Mouse (Mus musculus): ENCODE measurements around the gene Mybpc3.
"Not testable (repeated sequence)": the region's sequence is repeated elsewhere in the genome, so short reads cannot be mapped to it uniquely, and the experiment has no call there.

Gene Mybpc3

DNA sequence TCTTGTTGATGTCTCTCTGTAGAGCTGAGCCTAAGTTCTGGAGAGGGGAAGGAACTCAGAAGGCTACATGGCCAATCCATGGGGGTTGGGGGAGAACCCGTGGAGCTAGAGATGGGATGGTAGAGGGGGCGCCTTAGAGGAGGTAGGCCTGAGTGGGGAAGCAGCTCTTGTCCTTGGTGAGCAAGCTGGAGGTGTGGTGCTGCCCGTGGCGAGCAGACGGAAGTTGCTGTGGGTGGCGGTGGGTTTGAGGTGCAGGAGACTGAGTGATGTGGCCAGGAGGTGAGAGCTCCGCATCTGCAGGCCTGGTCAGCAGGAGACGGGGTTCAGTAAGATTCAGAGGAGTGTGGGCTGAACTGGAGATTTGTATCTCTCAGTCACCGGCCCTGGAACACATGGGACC, 30.5 kb upstream of the Mybpc3 start:
- DNase-seq (ENCODE audit: low spot score), result no peak

GRCm38 (mm10) chr2:91088987-91089386, 29.0 kb upstream of the Mybpc3 start:
- DNase-seq (ENCODE audit: low spot score), result no peak

DNA sequence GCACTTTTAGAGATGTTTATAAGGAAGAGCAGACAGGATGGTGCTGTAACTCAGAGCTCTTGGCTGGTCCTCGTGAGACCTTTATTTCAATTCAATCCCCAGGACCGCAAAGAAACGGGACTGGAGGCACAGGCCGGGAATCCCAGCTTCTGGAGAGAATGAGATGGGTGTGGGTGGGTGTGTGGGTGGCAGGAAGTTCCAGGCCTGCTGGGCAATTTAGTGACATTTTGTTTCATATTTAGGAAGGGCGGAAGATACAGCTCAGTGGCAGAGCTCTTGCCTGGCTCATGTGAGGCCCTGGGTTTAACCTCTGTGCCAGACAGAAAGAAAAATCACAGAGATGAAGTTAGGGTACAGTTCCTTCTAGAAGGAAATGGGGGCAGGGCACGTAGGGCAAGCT, 27.7 kb upstream of the Mybpc3 start:
- no peak for DNase-seq (ENCODE audit: low spot score)

DNA sequence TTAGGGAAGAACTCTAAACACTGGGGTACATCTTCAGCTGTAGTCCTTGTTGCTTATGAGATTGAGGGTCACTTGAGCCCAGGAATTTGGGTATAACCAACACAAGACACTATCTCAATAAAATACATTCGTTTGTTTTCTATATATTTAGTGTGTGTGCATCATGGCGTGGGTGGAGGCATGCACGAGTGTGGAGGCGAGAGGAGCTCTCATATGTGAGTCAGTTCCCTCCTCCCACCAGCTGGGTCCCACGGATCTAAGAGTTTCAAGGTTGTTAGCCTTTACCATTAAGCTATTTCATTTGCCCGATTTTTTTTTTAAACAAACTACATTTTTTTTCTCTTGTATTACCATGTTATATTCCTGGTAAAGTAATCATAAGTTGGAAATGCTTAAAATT, 27.1 kb upstream of the Mybpc3 start:
- no peak for DNase-seq (ENCODE audit: low spot score)

- DNase-seq (ENCODE audit: low spot score), result peak; percentile 67
Observed at GRCm38 (mm10) chr2:91096524-91096923, 21.4 kb upstream of the Mybpc3 start.

- DNase-seq (ENCODE audit: low spot score), result no peak
Observed at GRCm38 (mm10) chr2:91097015-91097414, 20.9 kb upstream of the Mybpc3 start.

DNA sequence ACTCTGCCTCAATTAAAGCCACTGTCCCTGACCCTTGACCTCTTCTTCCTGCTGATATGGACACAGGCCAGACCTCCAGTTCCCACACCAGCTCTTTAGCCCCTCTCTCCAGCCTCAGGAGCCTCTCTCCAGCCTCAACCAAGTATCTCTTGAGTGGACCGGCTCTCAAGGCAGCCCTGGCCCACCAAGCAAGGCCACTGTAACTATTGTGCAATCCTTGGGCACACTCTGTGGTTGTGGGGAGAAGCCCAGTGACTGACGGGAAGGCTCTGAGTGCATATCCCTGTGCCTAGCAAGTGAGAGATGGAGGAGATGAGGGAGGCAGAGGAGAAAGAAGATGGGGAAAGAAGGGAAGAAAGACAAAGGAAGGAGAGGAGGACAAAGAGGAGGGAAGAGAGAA, 19.8 kb upstream of the Mybpc3 start:
- DNase-seq (ENCODE audit: low spot score), result peak; percentile 74

DNA sequence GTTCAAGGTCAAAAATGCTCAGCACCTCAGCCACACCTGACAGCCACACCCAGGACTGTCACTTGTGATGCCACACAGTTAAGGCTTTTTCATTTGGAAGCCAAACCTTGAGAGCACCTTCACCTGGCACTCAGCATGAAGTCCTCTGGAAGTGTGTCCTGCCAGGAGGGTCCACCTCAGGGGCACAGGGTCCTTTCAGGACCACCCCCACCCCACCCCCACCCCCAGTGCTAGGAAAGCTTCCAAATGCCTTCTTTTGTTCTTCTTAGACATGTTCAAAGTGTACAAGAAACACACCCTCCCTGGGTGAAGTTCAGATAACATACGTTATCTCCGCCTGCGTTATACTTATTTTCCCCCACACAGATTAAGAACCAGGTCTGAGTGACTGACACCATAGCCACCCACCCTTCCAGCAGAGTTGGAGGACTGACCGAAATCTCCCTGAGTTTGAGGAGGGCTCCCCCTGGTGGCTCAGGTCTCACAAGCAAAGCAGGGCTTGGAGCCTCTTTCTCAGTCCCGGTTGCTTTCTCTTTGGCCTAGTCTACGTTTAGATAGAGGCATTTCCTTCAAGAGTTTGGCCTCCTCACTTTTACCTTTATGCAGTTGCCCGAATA, 16.7 kb upstream of the Mybpc3 start:
- DNase-seq (ENCODE audit: low spot score), result peak; percentile 93

DNA sequence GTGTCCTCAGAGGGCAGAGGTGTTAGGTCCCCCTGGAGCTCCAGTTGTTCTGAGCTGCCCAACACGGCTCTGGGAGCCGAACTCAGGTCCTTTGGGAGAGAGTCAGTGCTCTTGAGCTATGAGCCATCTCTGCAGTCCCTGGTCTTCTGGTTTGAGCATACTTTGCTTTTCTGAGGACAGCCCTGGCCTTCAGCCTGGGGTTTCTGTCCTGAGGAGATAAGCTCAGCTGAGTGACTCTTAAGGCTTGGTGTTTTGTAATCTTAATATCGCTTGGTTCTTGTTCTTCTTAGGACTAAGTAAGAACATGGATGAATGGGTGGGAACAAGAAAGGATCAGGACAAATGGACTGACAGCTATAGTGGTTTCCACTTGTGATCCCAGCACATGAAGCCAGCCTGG, 9.8 kb upstream of the Mybpc3 start:
- peak; percentile 52 for DNase-seq (ENCODE audit: low spot score)

GRCm38 (mm10) chr2:91109241-91109640, 8.7 kb upstream of the Mybpc3 start:
- DNase-seq (ENCODE audit: low spot score), result no peak

DNA sequence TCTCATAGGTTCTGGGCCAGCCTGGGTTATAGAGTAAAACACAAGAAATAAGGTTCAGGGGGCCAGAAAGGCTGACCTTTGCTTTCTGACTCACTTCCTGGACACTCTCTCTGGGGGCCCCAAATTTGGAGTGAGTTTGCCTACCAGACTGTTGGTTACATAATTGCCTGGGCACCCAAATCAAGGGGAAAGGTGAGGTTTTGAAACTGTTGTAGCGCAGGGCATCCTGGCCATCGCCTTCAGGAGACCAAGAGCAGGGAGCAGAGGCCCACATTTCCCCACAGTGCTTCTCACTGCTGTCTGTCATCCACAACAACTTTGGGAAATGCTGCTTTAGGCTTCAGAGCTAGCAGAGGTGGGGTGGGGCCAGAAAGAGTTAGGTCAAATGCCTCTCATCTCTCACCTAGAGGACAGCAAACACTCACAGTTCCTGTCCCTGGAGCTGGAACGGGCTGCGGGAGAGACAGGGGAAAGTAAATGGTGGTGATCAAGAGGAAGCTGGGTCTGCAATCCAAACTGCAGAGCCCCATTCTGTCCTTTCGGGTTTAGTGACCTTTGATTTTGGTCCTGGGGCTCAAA, 8.0 kb upstream of the Mybpc3 start:
- peak; percentile 54 for DNase-seq (ENCODE audit: low spot score)

GRCm38 (mm10) chr2:91110429-91110828, 7.5 kb upstream of the Mybpc3 start:
- DNase-seq (ENCODE audit: low spot score), result no peak

GRCm38 (mm10) chr2:91111832-91112231, 6.1 kb upstream of the Mybpc3 start:
- DNase-seq (ENCODE audit: low spot score), result not testable (repeated sequence)

GRCm38 (mm10) chr2:91112491-91112890, 5.5 kb upstream of the Mybpc3 start:
- DNase-seq (ENCODE audit: low spot score), result peak; percentile 65

DNA sequence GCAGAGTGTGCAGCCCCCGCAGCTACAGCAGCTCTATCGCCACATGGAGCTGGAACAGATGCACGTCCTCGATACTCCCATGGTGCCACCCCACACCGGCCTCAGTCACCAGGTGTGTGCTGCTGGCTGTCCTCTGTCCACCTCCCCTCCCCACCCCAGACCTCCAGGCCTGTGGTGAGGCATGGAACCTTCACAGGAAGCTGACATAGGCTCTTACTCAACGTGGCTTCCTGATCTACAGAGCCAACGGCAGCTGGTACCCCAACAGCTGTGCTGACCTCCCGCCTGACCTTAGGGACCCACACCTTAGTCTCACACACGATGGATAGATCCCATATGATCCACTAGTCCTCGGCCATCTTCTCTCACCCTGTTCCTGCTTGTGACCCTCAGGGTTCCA, 4.6 kb upstream of the Mybpc3 start:
- no peak for DNase-seq (ENCODE audit: low spot score)

DNA sequence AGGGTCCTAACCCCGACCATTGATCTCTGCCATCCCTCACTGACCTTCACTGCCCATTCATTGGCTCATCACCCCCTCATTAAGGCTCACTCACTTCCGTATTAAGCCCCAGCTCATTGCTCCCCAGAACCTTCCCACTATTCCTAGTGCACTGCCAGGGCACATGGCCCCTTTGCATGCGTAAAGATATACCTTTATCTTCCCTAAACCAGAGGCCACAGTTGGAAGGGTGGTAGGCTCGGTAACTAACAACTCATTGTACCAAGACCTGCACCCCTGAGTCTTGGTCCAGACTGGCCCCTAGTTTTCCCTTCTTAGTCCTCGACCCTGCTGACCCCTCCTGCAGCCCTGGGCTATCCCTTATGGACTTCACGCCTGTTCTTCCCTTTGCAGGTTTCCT, 4.1 kb upstream of the Mybpc3 start:
- DNase-seq (ENCODE audit: low spot score), result no peak

DNA sequence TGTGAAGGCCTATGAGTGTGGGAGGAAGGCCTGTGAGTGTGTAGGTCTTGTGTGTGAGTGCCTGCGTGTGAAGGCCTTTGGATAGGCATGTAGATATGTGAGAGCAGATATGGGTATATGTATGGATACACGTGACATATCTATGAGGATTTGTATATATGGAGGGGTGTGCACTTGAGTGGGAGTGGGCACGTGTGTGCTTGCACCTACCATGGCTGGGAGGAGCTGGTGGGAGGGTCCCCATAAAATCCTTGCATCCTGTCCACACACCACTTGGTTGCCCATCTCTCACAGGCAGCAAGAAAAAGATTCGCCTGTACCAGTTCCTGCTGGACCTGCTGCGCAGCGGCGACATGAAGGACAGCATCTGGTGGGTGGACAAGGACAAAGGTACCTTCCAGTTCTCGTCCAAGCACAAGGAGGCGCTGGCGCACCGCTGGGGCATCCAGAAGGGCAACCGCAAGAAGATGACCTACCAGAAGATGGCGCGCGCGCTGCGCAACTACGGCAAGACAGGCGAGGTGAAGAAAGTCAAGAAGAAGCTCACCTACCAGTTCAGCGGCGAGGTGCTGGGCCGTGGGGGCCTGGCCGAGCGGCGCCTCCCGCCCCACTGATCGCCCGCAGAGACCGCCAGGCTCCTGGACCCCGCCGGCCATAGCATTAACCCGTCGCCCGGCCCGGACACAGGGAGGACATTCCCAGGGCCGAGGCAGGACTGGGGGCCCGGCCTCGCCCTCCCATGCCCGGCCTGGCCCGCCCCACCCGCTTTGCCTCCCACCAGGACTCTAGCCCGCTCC, 3.0 kb upstream of the Mybpc3 start:
- DNase-seq (ENCODE audit: low spot score), result peak; percentile 95

DNA sequence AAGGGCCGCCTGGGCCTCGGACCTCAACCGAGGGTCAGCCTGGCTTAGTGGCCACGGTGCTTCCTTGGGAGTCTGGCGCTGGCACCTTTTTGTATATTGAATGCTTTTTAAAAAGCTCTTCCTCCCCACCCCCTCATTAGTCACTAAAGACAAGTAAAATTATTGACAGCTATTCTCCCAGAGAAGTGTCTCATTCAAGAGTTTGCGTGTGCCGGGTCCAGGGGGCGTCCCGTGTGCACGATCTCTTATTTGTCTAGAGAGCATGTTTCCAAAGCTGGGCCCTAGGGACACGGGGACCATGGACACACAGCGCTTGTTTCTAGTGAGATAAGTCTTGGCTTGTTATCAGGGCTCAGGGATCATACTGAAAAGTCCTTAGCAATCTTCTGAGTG, 2.4 kb upstream of the Mybpc3 start:
- DNase-seq (ENCODE audit: low spot score), result no peak

DNA sequence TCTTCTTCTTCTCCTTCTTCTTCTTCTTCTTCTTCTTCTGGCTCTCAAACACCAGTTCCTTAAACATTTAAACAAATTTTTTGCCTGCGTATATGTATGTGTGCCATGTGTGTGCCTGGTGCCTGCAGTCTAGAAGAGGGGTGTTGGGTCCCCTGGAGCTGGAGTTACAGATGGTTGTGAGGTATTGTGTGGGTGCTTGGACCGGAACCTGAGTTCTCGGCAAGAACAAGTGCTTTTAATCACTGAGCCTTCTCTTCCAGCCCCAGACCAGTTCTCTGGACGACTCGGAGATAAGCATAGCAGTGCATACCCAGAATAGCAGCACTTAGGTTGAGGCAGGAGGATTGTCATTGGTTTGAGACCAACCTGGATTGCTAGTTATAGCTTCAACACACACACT, 1.1 kb upstream of the Mybpc3 start:
- DNase-seq (ENCODE audit: low spot score), result no peak

DNA sequence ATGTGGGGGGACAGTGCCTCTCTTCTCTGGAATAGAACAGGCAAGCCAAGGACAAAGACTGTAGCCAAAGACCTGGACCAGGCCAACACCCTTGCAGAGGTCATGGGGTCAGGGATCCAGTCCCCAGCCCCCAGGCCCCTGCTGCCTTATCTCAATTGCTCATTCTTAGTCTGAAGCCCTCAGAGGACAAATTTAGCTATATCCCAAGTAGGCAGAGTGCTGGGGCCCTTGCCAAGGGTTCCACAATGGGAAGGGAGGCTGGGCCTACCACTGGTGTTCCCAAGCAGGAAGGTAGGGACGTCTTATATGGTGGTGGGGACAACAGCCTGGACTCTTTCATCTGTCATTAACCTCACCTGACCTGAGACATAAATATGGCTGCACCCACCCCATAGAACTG, 703 bp downstream of the Mybpc3 start:
- DNase-seq (ENCODE audit: low spot score), result no peak

DNA sequence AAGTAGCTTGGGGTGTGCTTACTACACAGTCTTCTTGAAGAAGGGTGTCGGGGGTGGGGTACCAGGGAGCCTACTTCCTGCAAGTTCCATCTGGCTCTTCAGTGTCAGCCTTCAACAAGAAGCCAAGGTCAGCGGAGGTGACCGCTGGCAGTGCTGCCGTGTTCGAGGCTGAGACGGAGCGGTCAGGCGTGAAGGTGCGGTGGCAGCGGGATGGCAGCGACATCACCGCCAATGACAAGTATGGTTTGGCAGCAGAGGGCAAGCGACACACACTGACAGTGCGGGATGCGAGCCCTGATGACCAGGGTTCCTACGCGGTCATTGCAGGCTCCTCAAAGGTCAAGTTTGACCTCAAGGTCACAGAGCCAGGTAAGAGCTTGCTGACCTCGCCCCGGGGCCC, 1.1 kb downstream of the Mybpc3 start:
- DNase-seq (ENCODE audit: low spot score), result no peak

GRCm38 (mm10) chr2:91119551-91119950, 1.6 kb downstream of the Mybpc3 start:
- no peak for DNase-seq (ENCODE audit: low spot score)

GRCm38 (mm10) chr2:91120261-91120671, 2.3 kb downstream of the Mybpc3 start:
- DNase-seq (ENCODE audit: low spot score), result no peak

DNA sequence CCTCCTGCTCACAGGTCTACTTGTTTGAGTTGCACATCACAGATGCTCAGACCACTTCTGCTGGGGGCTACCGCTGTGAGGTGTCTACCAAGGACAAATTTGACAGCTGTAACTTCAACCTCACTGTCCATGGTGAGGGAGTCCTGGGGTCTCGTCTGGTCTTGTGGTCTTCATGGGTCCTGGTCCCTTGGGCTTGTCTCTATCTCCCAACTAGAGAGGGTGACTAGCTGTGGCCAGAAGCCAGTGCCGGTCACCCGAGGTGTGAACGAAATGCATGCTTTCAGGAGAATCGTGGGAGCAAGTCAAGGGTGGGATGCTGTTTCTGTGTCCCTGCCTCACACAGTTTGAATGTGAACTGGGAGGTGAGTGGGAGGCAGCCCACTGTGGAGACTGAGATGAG, 3.1 kb downstream of the Mybpc3 start:
- no peak for DNase-seq (ENCODE audit: low spot score)

Measured in lung, postnatal 25 days (tissue).